Mouse (Mus musculus) R1 (cell line): ENCODE data around the gene Ubc.
"Not testable (repeated sequence)": the region's sequence is repeated elsewhere in the genome, so short reads cannot be mapped to it uniquely, and the experiment has no call there.

Source experiments
- DNase-seq: peaks from one replicate; pipeline ENCODE4 v3.0.0-alpha.2; 2018; ENCODE audit warnings: low read depth, low spot score

Gene Ubc

GRCm38 (mm10) chr5:125389579-125390441 lies at the start of gene Ubc:
Gene Ubc, minus strand, starts transcription at chr5:125390202.
- DNase-seq: peak; percentile 87

GRCm38 (mm10) chr5:125434347-125434746 lies 44.3 kb upstream of the Ubc start:
- DNase-seq: peak; percentile 83

- DNase-seq: peak; percentile 98
These were observed 43.9 kb upstream of the Ubc start, which contains the start of gene Dhx37 for GRCm38 (mm10) chr5:125433793-125434337. Gene Dhx37, minus strand, starts transcription at chr5:125434121.

- not testable (repeated sequence) for DNase-seq
These were observed 42.3 kb upstream of the Ubc start for GRCm38 (mm10) chr5:125432324-125432723.

GRCm38 (mm10) chr5:125426343-125426742 lies 36.3 kb upstream of the Ubc start:
- peak; percentile 75 for DNase-seq

- DNase-seq: no peak
These were observed 35.8 kb upstream of the Ubc start for GRCm38 (mm10) chr5:125425698-125426276.

- no peak for DNase-seq
These were observed 29.1 kb upstream of the Ubc start for GRCm38 (mm10) chr5:125419124-125419523.

- no peak for DNase-seq
These were observed 28.6 kb upstream of the Ubc start for GRCm38 (mm10) chr5:125418636-125419035.

GRCm38 (mm10) chr5:125416183-125416582 lies 26.2 kb upstream of the Ubc start:
- DNase-seq: no peak

- no peak for DNase-seq
These were observed 23.8 kb upstream of the Ubc start for GRCm38 (mm10) chr5:125413763-125414162.

- not testable (repeated sequence) for DNase-seq
These were observed 22.5 kb upstream of the Ubc start for GRCm38 (mm10) chr5:125412536-125412935.

GRCm38 (mm10) chr5:125411972-125412530 lies 22.0 kb upstream of the Ubc start:
- DNase-seq: peak; percentile 82

GRCm38 (mm10) chr5:125409348-125410090 lies 19.5 kb upstream of the Ubc start:
- DNase-seq: peak; percentile 95

GRCm38 (mm10) chr5:125408842-125409241 lies 18.8 kb upstream of the Ubc start:
- DNase-seq: peak; percentile 92

GRCm38 (mm10) chr5:125407910-125408575 lies 18.0 kb upstream of the Ubc start:
- DNase-seq: no peak

- peak; percentile 45 for DNase-seq
These were observed 17.2 kb upstream of the Ubc start for GRCm38 (mm10) chr5:125407020-125407830.

- peak; percentile 91 for DNase-seq
These were observed 16.5 kb upstream of the Ubc start for GRCm38 (mm10) chr5:125406322-125407016.

GRCm38 (mm10) chr5:125405546-125406248 lies 15.7 kb upstream of the Ubc start:
- DNase-seq: peak; percentile 88
